Mouse (Mus musculus) C3H10T1/2 (cell line): ENCODE measurements around the gene Zfp972. TPM values are rescaled to one million over a fixed set of nuclear protein-coding genes. Genes with fewer than 3 reads are reported as not detected.

Experiments used
- polyA plus RNA-seq, 2 experiments: library from polyadenylated mRNA; unstranded; fragments of >200 nt; fragmentation: generic; extraction: Trizol; gene quantifications; one replicate each; pipeline ENCODE4 v1.2.1; 2012; ENCODE audit warnings: missing spikeins in 2 of 2

Gene Zfp972
- 1 to 10 TPM in 1 of 2 experiments, under 1 TPM in 1; 0.46 to 2.4 TPM for polyA plus RNA-seq

DNA sequence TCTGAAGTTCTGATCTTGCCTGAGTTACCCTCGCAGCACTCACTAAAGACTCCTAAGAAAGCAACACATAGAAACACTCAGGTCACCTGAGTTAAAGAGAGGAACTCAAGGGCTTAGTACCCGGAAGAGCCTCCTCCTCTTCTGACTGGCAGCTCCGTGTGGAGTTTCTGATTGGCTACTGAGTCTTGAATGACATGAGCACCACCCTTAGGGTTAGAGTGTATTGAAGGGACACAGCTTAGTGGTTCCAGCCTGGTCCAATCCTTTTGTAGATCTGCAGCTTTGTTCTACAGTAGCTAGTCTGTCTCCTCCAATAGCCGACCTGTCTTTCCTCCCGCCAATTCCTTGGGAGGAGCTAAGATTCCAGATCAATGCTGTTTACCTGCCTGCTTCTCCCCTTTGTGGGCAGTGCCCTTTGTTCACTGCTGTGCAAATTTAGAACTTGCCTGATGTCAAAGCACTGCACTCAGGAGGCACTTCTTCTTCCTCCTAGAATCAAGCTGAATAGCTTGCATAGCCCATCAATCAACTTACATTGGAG is at the start of gene Zfp972:
Gene Zfp972, minus strand, starts transcription at position 51 of the 541 bp plus-strand sequence.

DNA sequence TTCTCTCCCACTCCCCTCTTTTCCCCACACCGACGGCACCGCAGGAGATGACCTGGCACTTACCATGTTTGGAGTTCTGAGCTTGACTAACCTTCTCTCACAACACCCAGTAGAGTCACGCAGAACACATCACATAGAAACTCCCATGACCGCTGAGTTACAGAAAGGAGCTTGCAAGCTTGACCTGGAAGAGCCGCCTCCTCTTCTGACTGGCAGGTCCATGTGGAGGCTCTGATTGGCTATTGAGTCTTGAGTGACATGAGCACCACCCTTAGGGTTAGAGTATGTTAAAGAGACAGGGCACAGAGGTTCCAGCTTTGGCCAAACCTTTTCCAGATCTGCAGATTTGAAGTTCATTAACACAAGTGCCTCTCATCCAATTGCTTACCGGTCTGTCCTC is 31.7 kb upstream of the Zfp972 start, which contains the start of gene Gm14326:
Gene Gm14326, minus strand, starts transcription at position 153 of the 400 bp plus-strand sequence.

DNA sequence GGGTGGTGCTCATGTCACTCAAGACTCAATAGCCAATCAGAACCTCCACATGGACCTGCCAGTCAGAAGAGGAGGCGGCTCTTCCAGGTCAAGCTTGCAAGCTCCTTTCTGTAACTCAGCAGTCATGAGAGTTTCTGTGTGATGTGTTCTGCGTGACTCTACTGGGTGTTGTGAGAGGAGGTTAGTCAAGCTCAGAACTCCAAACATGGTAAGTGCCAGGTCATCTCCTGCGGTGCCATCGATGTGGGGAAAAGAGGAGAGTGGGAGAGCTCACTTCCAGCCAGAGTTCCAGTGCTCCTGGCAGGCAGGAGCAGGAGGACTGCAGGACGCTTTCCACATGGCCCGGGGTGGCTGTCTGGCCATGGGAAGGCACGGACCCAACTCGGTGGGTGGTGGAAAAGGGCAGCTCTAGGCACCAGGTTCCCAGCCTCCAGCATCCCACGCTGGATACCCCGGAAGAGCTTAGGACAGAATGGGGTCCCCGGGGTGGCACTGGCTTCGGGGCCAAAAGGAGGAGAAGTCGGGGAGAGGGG is 28.3 kb downstream of the Zfp972 start, which contains the start of gene Gm14327:
Gene Gm14327, plus strand, starts transcription at position 51 of the 533 bp plus-strand sequence.

Other genes with a start within 250 kb of the Zfp972 start
- gene Gm14322, start 166.3 kb downstream of the Zfp972 start, polyA plus RNA-seq: 1 to 10 TPM in 1 of 2 experiments, under 1 TPM in 1; 0.50 to 6.0 TPM
- gene Gm14325, start 85.3 kb downstream of the Zfp972 start, polyA plus RNA-seq: 10 to 100 TPM in 1 of 2 experiments, 1 to 10 TPM in 1; 1.3 to 21.9 TPM
- 1 to 10 TPM in 1 of 2 experiments, under 1 TPM in 1; 0.21 to 1.0 TPM for gene Gm14327, start 28.5 kb downstream of the Zfp972 start, polyA plus RNA-seq
- gene Gm14326, start 31.7 kb upstream of the Zfp972 start, polyA plus RNA-seq: 1 to 10 TPM in 1 of 2 experiments, under 1 TPM in 1; 0.61 to 5.8 TPM
- gene Zfp971, start 97.7 kb upstream of the Zfp972 start, polyA plus RNA-seq: 1 to 10 TPM in 1 of 2 experiments, under 1 TPM in 1; 0.33 to 1.3 TPM
- 1 to 10 TPM in 1 of 2 experiments, under 1 TPM in 1; 0.36 to 2.7 TPM for gene Zfp931, start 152.9 kb upstream of the Zfp972 start, polyA plus RNA-seq
- gene Phactr3, start 193.4 kb upstream of the Zfp972 start, polyA plus RNA-seq: under 1 TPM in 1 of 2 experiments, not detected in 1; 0.28 TPM